Mouse (Mus musculus) T-helper 17 cell (primary cell): ENCODE measurements around the gene Pparg.

Experiments
- in situ Hi-C, 2 experiments: fragments of 300-600 bp; cut with MboI, MseI; formaldehyde crosslinking; loops; 1 replicate in 1 of 2; 2 replicates in 1 of 2; pipeline ENCODE4 v1.15.1; 2025; ENCODE audit warnings: high pct_unique_total_duplicates in 2 of 2

The Pparg gene

GRCm38 (mm10) chr6:115360776-115361605, at the start of gene Pparg:
Pparg (plus strand) TSS chr6:115360951.
- in situ Hi-C loops: no loop called here

- in situ Hi-C loops: no loop called here
These were observed 48.0 kb upstream of the Pparg start for GRCm38 (mm10) chr6:115312780-115313179.

- in situ Hi-C loops: no loop called here
These were observed 47.5 kb upstream of the Pparg start for GRCm38 (mm10) chr6:115313235-115313738.

- in situ Hi-C loops: no loop called here
These were observed 46.8 kb upstream of the Pparg start for GRCm38 (mm10) chr6:115313910-115314309.

GRCm38 (mm10) chr6:115315770-115316169, 45.0 kb upstream of the Pparg start:
- in situ Hi-C loops: no loop called here

- in situ Hi-C loops: no loop called here
These were observed 43.9 kb upstream of the Pparg start for GRCm38 (mm10) chr6:115316811-115317221.

- in situ Hi-C loops: no loop called here
These were observed 41.9 kb upstream of the Pparg start for GRCm38 (mm10) chr6:115318811-115319210.

- in situ Hi-C loops: no loop called here
These were observed 41.1 kb upstream of the Pparg start for GRCm38 (mm10) chr6:115319686-115320085.

- in situ Hi-C loops: no loop called here
These were observed 39.6 kb upstream of the Pparg start for GRCm38 (mm10) chr6:115320927-115321714.

GRCm38 (mm10) chr6:115321883-115322351, 38.8 kb upstream of the Pparg start:
- in situ Hi-C loops: no loop called here

- in situ Hi-C loops: no loop called here
These were observed 37.8 kb upstream of the Pparg start for GRCm38 (mm10) chr6:115322956-115323355.

GRCm38 (mm10) chr6:115330964-115331363, 29.8 kb upstream of the Pparg start:
- in situ Hi-C loops: no loop called here

GRCm38 (mm10) chr6:115333099-115333694, 27.6 kb upstream of the Pparg start:
- in situ Hi-C loops: no loop called here

GRCm38 (mm10) chr6:115335536-115335935, 25.2 kb upstream of the Pparg start:
- in situ Hi-C loops: no loop called here

- in situ Hi-C loops: no loop called here
These were observed 20.7 kb upstream of the Pparg start for GRCm38 (mm10) chr6:115340084-115340483.

- in situ Hi-C loops: no loop called here
These were observed 17.7 kb upstream of the Pparg start for GRCm38 (mm10) chr6:115343096-115343495.

GRCm38 (mm10) chr6:115343570-115343969, 17.2 kb upstream of the Pparg start:
- in situ Hi-C loops: no loop called here

- in situ Hi-C loops: no loop called here
These were observed 16.6 kb upstream of the Pparg start for GRCm38 (mm10) chr6:115344101-115344500.

GRCm38 (mm10) chr6:115344513-115344912, 16.2 kb upstream of the Pparg start:
- in situ Hi-C loops: no loop called here

GRCm38 (mm10) chr6:115345013-115345412, 15.7 kb upstream of the Pparg start:
- in situ Hi-C loops: no loop called here

- in situ Hi-C loops: loop anchor here in 1 of 2 experiments (5.0 kb wide), 1 partner anchor 52 kb away; no protein-coding TSS in a partner anchor
These were observed 10.9 kb upstream of the Pparg start for GRCm38 (mm10) chr6:115349641-115350464.
